Mouse (Mus musculus) Muller cell, postnatal 12 days (primary cell): Measurements from ENCODE around the gene Abtb2.

Experiments
- DNase-seq: peaks from one replicate; pipeline ENCODE4 v3.0.0-alpha.2; 2015; ENCODE audit errors: inconsistent ontology term

Abtb2 gene

DNA sequence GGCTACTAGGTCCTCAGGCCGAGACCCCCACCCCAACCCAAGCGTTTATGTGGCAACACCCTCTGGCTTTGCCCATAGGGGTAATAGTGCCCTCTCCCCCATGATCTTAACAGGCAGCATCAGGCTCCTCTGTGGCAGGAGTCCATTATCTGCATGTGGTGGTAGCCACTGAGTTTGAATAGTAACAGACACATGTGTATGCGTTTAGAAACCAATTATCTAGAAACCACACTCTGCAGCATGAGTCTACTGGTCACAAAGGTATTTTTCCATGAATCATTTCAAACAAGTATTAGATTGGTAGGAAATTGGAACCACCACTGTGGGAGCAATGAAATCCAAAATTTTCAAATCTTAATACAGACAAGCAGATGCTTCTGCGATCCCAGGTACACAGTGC lies 119.5 kb downstream of the Abtb2 start:
- DNase-seq = no peak

DNA sequence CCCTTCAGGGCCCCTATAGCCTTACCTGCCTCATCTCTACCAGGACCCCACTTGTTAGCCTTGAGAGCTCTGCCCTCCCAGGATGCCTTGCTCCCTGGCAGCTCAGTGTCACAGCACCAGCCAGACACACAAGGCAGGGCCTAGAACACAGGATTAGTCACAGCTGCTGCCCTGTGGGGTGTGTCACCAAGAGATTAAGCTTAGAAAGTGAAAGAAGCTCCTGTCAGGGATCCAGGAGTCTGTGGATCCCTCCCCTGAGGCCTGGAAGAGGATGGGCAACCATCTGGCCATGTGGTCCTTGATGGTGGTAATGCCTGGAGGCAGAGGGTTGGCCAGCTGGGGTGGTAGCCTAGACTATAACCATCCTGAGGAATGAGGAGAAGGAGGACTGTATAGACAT lies 121.0 kb downstream of the Abtb2 start:
- peak; percentile 49 for DNase-seq

DNA sequence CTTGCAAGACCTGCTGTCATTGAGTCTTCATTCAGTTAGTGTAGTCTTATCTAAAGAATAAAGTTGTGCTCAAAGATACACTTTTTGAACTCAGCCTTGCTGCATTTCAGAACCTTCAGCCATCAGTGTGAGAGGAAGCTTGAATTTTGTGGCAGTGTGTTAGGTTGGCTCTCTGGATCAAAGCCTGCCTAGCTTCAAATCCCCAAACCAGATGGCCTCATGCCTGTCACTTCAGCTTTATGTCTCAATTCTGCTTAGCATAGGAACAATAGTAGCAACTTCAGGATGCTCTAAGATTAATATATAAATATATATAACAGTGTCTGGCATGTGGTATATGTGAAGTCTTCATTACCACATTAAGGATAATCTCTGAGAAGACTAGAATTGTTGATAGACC lies 121.8 kb downstream of the Abtb2 start:
- no peak for DNase-seq

- DNase-seq = peak; percentile 92
Measured at GRCm38 (mm10) chr2:103690425-103690824, 124.3 kb downstream of the Abtb2 start.

DNA sequence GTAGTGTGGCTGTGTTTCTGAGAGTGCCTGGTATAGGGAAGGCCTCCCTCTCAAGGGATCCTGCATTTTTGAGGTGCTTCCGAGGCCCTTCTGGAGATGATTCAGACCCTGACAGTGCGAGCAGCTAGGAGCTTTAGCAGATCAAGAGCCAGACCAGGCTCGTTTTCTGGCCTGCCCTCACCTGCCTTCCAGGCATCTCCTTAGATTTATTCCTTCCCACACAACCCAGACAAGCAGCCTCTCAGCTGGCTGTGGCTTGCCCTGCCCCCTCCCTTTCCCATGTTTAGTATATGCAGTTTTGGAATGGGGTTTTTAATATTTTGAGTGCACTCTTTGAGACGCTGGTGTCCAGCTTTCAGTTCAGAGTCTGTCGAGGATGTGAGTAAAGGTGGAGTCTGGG lies 124.7 kb downstream of the Abtb2 start:
- DNase-seq = no peak

DNA sequence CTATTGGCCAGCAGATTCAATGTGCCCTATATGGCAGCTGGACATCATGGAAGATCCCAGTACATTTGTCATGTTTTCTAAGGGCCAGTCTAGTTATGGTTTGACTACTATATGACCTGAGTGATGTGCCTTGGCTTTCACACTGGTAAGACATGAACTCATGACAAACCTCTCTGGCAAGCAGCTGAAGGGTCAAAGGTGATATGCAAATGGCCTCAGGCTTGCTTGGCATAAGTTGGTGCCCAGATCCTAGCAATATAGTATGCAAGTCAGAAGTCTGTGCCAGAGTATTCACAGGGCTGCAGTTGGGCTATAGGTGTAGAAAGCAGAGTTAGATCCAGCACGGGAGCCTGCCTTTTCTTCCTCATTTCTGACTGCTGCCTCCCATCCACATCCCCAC lies 125.2 kb downstream of the Abtb2 start:
- no peak for DNase-seq

DNA sequence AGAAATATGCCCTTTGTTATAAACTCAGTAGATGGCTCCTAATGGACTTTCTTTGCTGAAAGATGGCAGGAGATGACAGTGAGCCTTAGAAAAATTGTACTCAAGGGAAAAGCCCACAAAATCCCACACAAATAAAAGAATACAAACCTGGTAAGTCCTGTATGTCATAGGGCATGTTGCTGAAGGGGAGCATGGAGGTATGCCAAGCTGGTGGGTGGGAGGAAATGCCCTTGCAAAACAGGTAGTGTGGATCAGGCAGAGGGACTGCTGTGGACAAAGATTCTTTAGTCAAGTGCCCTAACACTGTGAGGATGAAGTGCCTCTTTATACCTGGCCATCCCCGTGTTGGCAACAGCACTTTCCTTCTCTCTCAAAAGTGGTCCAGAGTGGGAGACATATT lies 126.7 kb downstream of the Abtb2 start:
- DNase-seq = no peak

DNA sequence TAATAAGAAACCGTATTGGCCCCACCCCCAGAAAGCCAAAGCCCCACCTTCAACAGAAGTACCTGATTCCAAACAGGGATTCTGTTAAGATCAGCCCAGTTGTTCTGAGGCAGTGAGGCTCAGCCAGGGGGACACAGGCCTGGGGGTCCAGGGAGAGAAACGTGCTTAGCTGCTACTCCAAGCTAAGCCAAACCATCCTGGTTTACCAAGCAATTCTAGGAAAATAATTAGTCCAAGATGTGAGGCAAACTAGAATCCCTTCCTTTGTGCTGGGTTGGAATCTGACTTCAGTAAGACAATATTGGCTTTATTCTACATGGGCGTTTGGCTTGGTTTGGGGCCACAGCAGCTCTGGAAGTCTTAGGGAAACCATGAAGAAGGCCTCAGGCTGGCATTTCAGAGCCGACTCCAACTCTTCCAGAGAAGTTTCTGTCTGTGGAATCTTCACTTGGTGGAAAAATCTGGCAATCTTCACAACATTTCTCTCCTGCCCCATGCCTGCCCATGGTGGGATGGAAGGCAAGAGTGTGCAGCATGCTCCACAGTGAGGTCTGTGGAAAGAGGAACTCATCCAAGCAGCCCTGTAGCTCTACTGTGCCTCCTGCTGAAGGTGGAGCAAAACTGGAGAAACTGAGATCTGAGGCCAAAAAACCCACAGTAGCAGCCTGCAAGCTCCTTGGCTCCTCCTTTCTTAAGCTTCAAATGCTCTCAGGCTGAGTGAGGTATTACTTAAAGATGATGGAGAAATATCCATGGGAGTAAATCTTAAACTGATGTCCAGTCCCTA lies 128.9 kb downstream of the Abtb2 start:
- DNase-seq = no peak

- DNase-seq = peak; percentile 29
Measured at GRCm38 (mm10) chr2:103696177-103696576, 130.1 kb downstream of the Abtb2 start.

DNA sequence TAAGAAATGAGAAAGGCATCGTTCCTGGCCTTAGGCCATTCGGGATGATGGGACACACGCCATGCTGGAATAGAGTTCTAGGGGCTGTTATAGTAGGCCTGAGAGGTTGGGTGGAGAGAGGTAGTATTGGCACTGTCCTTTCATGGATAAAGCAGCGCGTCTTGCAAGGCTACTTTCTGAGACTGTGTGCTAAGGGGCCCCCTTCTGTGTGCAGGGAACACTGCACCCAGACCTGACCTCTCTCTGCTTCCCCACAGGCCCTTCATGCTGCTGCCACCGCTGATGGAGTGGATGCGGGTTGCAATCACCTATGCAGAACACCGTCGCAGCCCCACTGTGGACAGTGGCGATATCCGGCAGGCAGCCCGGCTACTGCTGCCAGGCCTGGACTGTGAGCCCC lies 134.4 kb downstream of the Abtb2 start:
- DNase-seq = no peak

GRCm38 (mm10) chr2:103703336-103703735 lies 137.2 kb downstream of the Abtb2 start:
- DNase-seq = no peak

GRCm38 (mm10) chr2:103703865-103704264 lies 137.8 kb downstream of the Abtb2 start:
- no peak for DNase-seq

GRCm38 (mm10) chr2:103705826-103706225 lies 139.7 kb downstream of the Abtb2 start:
- no peak for DNase-seq

DNA sequence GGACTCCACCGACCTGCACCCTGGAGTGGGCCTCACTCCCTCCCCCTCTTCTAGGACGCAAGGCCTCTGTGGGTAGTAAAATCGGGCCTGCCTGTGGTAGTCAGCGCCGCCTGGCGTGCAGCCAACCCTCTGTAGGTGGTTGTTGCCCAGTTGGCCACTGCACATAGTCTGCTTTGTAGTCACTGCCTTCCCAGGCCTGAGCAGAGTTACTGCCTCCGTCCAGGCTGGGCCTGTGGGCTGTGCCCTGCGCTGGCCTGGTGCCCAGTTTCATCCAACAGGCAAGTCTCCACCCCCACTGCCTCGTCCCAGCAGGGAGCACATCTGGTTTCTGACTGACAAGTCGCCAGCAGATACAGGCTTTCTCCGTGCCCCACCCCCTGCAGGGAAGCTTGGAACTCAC lies 140.1 kb downstream of the Abtb2 start:
- DNase-seq = peak; percentile 79

DNA sequence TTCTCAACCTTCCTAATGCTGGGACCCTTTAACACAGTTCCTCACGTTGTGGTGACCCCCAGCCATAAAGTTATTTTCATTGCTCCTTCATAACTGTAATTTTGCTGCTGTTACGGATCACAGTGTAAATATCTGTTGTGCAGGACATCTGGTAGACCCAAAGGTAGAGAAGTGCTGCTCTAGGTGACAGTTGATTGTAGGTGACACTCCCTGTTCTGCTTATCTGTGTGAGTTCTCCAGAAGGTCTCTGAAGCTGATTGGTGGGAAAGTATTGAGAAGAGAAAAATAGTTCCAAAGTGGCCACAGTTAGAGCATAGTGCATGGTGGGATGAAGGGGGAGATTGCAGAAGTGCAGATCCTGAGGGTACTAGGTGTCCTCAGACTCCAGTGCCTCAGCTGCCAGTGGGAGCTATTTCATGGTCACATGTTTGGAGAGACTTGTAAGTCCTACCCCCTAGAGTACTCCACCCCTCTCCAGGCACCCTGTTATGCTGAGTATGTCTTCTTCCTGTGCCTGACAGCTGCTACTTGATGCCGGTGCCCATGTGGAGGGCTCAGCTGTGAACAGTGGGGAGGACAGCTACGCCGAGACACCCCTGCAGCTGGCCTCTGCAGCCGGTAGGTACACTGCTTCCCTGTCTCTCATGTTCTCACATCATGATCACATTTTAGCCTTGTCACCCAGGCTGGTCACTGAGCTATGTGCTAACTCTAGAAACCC lies 141.1 kb downstream of the Abtb2 start:
- DNase-seq = no peak

- no peak for DNase-seq
Measured at GRCm38 (mm10) chr2:103710849-103711248, 144.7 kb downstream of the Abtb2 start.

GRCm38 (mm10) chr2:103713831-103714230 lies 147.7 kb downstream of the Abtb2 start:
- no peak for DNase-seq

GRCm38 (mm10) chr2:103714412-103714811 lies 148.3 kb downstream of the Abtb2 start:
- no peak for DNase-seq

DNA sequence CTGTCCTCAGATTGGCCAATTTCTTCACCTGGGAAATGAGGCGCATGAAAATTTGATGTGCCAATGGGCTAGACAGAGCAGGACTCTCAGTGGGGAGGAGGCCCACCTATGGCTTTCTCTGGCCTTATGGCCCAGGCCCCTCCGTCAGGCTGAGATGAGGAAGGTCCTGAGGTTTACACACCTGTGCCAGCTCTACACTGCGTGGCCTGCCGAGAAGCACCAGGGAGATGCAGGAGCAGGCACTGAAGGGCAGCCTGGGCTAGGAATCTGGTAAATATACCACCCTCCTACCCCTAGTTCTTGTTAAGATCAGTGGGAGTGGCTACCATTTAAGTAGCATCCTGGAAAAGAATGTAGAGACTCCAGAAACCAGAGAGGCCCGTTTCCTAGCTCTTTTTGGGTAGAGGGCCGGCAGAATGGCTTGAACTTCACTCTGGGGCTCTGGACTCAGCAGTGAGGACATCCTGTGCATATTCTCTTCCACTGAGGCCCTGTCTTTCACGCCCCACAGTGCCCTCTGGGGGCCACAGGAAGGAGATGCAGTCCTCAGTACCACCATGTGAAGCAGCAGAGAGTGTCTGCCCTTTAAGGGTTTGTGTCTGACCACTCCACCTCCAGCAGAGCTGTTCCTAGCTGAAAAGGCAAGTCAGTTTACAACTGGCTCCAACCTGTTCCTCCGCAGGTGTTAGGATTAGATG lies 152.6 kb downstream of the Abtb2 start:
- peak; percentile 86 for DNase-seq

- DNase-seq = no peak
Measured at GRCm38 (mm10) chr2:103719292-103719646, 153.2 kb downstream of the Abtb2 start.

DNA sequence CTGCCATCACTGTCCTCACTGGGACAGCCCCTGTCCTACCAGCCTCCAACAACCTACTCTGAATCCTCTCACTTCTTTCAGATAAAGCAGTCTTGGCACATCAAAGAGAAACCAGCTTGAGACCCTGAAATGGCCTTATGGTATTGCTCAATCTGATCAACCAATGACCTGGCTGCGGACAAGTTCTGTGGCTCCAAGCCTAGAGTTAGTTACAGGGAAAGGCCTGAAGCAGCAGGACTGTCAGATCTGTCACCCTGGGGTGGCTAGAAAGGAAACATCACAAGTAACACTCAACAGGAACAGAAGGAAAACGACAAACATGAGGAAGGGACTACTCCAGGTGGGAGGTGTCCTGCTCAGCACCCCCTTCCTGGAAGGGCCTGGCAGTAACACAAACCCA lies 158.4 kb downstream of the Abtb2 start:
- no peak for DNase-seq

GRCm38 (mm10) chr2:103728027-103728540 lies 162.0 kb downstream of the Abtb2 start:
- DNase-seq = no peak

- no peak for DNase-seq
Measured at GRCm38 (mm10) chr2:103730999-103731398, 164.9 kb downstream of the Abtb2 start.
